Mouse (Mus musculus) olfactory bulb, adult 2 months (tissue): ENCODE results near the gene Ppp1r9a.

Experiments used
- CTCF ChIP-seq: fragments of 200-500 bp; IDR thresholded peaks from 2 replicates; pipeline ENCODE4 v1.5.1; 2012; ENCODE audit warnings: low read depth, mild to moderate bottlenecking, low read length, moderate library complexity; ENCODE audit not compliant: insufficient read depth
- POLR2A ChIP-seq: fragments of 200-500 bp; IDR thresholded peaks from 2 replicates; pipeline ENCODE4 v1.6.1; 2012; ENCODE audit warnings: mild to moderate bottlenecking, low read depth, low read length, moderate library complexity; ENCODE audit not compliant: insufficient read depth

DNA sequence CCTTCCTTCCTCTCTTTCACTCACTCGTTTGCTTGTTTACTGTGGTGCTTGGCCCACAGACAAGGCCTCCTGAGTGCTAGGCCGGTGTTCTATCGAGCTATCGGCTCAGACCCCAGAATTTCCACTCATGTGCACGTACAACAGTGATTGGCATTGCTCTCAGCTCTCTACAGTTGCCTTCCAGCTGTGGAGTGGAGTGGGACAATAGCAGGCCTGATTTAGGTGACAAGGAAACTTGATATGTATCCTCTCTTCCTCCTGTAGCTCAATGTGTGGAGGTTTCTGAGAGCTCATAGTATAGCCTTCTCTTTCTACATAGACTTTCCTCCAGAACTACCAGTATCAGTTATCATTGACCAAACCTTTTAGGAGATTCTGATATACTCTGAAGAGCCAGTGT, 60.3 kb downstream of the Ppp1r9a start:
- TF ChIP-seq CTCF (no peak), POLR2A (no peak)
